1 mouse cellular context compared by ENCODE assay signal in the genomic region with DNA sequence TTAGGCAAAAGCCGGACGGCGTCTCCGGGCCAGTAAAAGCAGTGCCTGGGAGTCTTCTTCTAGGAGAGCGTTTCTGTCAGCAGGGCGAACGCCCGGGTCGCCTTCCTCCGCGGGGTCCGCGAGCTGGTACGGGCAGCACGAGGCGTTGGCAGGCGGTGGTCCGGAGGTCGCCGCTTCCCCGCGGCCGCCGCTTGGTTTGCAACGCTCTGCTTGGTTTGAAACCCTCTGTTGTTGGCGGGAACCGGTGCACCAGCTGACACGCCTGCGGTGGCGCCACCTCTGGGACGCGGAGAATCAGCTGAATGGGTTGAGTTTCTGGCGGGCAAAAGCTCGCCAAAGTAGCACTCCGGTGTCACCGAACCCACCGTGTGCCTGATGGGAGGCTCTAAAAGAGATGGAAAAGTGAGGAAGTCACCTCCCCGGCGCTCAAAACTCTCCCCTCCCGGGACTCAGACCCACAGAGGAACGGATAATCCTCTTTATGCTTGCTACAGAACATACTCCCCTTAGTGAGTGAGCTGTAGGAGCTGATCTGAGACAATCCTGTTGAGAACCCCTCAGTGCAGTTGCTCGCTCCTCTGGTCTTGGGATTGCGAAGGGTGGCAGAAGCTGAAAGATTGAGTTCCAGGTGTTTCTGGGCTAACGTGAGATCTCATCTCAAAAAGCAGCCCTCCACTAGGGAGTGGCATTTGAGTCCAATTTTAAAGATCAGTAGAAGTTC.
TF ChIP-seq lines count a peak whose summit lies in the region.

No protein-coding gene starts in this region.

TF ChIP-seq in CH12.LX, 34 proteins besides CTCF, POLR2A, EP300 and RAD21 (continued from another document):
- TF ChIP-seq MAFK (IDR thresholded peaks at IDR 0.05; ENCODE audit: insufficient replicate concordance, low read length), result no peak
